Mouse (Mus musculus) CH12.LX (cell line): ENCODE results near the gene Axdnd1. TPM values are rescaled to one million over a fixed set of nuclear protein-coding genes. Genes with fewer than 3 reads are reported as not detected.

ENCODE experiments used
- DNase-seq: peaks from one replicate; pipeline ENCODE4 v3.0.0-alpha.2; 2013; ENCODE audit errors: extremely low read depth
- H3K27ac ChIP-seq: 2 replicates; pipeline ENCODE4 v1.5.1; 2012; ENCODE audit warnings: low read depth, mild to moderate bottlenecking, control low read depth, moderate library complexity; ENCODE audit not compliant: insufficient read depth
- H3K27me3 ChIP-seq: replicated peaks from 2 replicates; pipeline ENCODE3; 2012; ENCODE audit warnings: inconsistent platforms
- H3K36me3 ChIP-seq, 2 experiments: replicated peaks in 1 of 2; 2 replicates each; pipeline versions ENCODE3 to v1.6.1; 2012; ENCODE audit warnings: inconsistent platforms in 1 of 2, low read length in 1 of 2, mild to moderate bottlenecking in 1 of 2, mixed read lengths in 1 of 2, moderate library complexity in 1 of 2; ENCODE audit not compliant: control insufficient read depth in 1 of 2, insufficient read depth in 1 of 2
- H3K4me1 ChIP-seq, 2 experiments: 2 replicates each; pipeline ENCODE4 v1.6.1; 2012; ENCODE audit warnings: inconsistent platforms in 1 of 2, moderate library complexity in 1 of 2; ENCODE audit not compliant: insufficient read depth in 2 of 2, control insufficient read depth in 1 of 2
- H3K4me2 ChIP-seq: 2 replicates; pipeline ENCODE4 v1.6.1; 2012; ENCODE audit warnings: low read depth, mild to moderate bottlenecking, control low read depth; ENCODE audit not compliant: poor library complexity, insufficient read depth, severe bottlenecking
- H3K4me3 ChIP-seq, 3 experiments: fragments of 150-350 bp in 1 of 3; sonication (generic) in 1 of 3; replicated peaks in 1 of 3; 2 replicates each; pipeline versions ENCODE3 to v1.5.1; 2011 to 2012; ENCODE audit warnings: low read depth in 2 of 3, low read length in 2 of 3, mild to moderate bottlenecking in 2 of 3, moderate library complexity in 2 of 3, control low read depth in 1 of 3, improper control_type of control experiment in 1 of 3, inconsistent platforms in 1 of 3, mixed read lengths in 1 of 3; ENCODE audit not compliant: poor library complexity in 1 of 3
- H3K79me2 ChIP-seq: replicated peaks from 2 replicates; pipeline ENCODE4 v1.6.1; 2012; ENCODE audit warnings: mild to moderate bottlenecking, moderate library complexity; ENCODE audit not compliant: control insufficient read depth, poor library complexity, insufficient read depth, severe bottlenecking; ENCODE audit errors: extremely low read depth
- H3K9ac ChIP-seq: 2 replicates; pipeline ENCODE4 v1.6.1; 2012; ENCODE audit warnings: low read depth, mild to moderate bottlenecking, control low read depth, moderate library complexity; ENCODE audit not compliant: insufficient read depth
- H3K9me3 ChIP-seq: replicated peaks from 2 replicates; pipeline ENCODE3; 2012; ENCODE audit warnings: low read length, inconsistent platforms, mixed read lengths
- CHD1 ChIP-seq: IDR thresholded peaks from 2 replicates; pipeline ENCODE4 v1.6.1; 2012; ENCODE audit warnings: low read depth, low read length, improper control_type of control experiment, inconsistent platforms
- CHD2 ChIP-seq: IDR thresholded peaks from 2 replicates; pipeline ENCODE4 v1.6.1; 2011; ENCODE audit warnings: low read length, improper control_type of control experiment
- CTCF ChIP-seq, 2 experiments: IDR thresholded peaks in 1 of 2; conservative IDR thresholded peaks in 1 of 2; 2 replicates each; pipeline ENCODE4 v1.5.1; 2011 to 2012; ENCODE audit warnings: low read depth in 2 of 2, low read length in 2 of 2, improper control_type of control experiment in 1 of 2, inconsistent platforms in 1 of 2, mild to moderate bottlenecking in 1 of 2, moderate library complexity in 1 of 2
- E2F4 ChIP-seq: IDR thresholded peaks from 2 replicates; pipeline ENCODE4 v1.6.1; 2011; ENCODE audit warnings: low read depth, low read length, improper control_type of control experiment; ENCODE audit not compliant: insufficient replicate concordance
- EP300 ChIP-seq: IDR thresholded peaks from 2 replicates; pipeline ENCODE4 v1.6.1; 2011; ENCODE audit warnings: low read length, improper control_type of control experiment
- ETS1 ChIP-seq: conservative IDR thresholded peaks from 2 replicates; pipeline ENCODE4 v1.6.1; 2012; ENCODE audit warnings: low read depth, mild to moderate bottlenecking, inconsistent platforms, low read length, improper control_type of control experiment, moderate library complexity
- IRF4 ChIP-seq: IDR thresholded peaks from 2 replicates; pipeline ENCODE4 v1.6.1; 2014; ENCODE audit warnings: low read depth, mild to moderate bottlenecking, inconsistent platforms, low read length, improper control_type of control experiment
- JUN ChIP-seq: IDR thresholded peaks from 2 replicates; pipeline ENCODE4 v1.6.1; 2011; ENCODE audit warnings: low read depth, mild to moderate bottlenecking, low read length, improper control_type of control experiment, moderate library complexity; ENCODE audit not compliant: insufficient read depth
- JUND ChIP-seq: conservative IDR thresholded peaks from 2 replicates; pipeline ENCODE4 v1.6.1; 2011; ENCODE audit warnings: low read depth, low read length, improper control_type of control experiment
- MAFK ChIP-seq: IDR thresholded peaks from 2 replicates; pipeline ENCODE4 v1.6.1; 2011; ENCODE audit warnings: low read length, improper control_type of control experiment; ENCODE audit not compliant: insufficient replicate concordance
- MAX ChIP-seq: IDR thresholded peaks from 2 replicates; pipeline ENCODE4 v1.6.1; 2011; ENCODE audit warnings: low read length, improper control_type of control experiment
- MEF2A ChIP-seq: IDR thresholded peaks from 2 replicates; pipeline ENCODE4 v1.6.1; 2014; ENCODE audit warnings: low read depth, mild to moderate bottlenecking, inconsistent platforms, low read length, improper control_type of control experiment, borderline replicate concordance
- MXI1 ChIP-seq: IDR thresholded peaks from 2 replicates; pipeline ENCODE4 v1.6.1; 2011; ENCODE audit warnings: mild to moderate bottlenecking, low read depth, low read length, improper control_type of control experiment
- MYC ChIP-seq: IDR thresholded peaks from 2 replicates; pipeline ENCODE4 v1.6.1; 2011; ENCODE audit warnings: low read depth, mild to moderate bottlenecking, improper control_type of control experiment, low read length
- NELFE ChIP-seq: IDR thresholded peaks from 2 replicates; pipeline ENCODE4 v1.6.1; 2011; ENCODE audit warnings: low read depth, low read length, improper control_type of control experiment
- NRF1 ChIP-seq: IDR thresholded peaks from 2 replicates; pipeline ENCODE4 v1.6.1; 2014; ENCODE audit warnings: low read depth, mild to moderate bottlenecking, inconsistent platforms, low read length, improper control_type of control experiment, moderate library complexity
- PAX5 ChIP-seq: IDR thresholded peaks from 2 replicates; pipeline ENCODE4 v1.6.1; 2012; ENCODE audit warnings: low read length, inconsistent platforms, mixed read lengths
- POLR2AphosphoS2 ChIP-seq: IDR thresholded peaks from 2 replicates; pipeline ENCODE4 v1.6.1; 2011; ENCODE audit warnings: low read depth, low read length, improper control_type of control experiment
- RAD21 ChIP-seq: IDR thresholded peaks from 2 replicates; pipeline ENCODE4 v1.6.1; 2011; ENCODE audit warnings: low read depth, mild to moderate bottlenecking, low read length, improper control_type of control experiment, moderate library complexity
- RCOR1 ChIP-seq: conservative IDR thresholded peaks from 2 replicates; pipeline ENCODE4 v1.6.1; 2012; ENCODE audit warnings: low read depth, mild to moderate bottlenecking, inconsistent platforms, low read length, improper control_type of control experiment
- SIN3A ChIP-seq: IDR thresholded peaks from 2 replicates; pipeline ENCODE4 v1.6.1; 2012; ENCODE audit warnings: low read length, improper control_type of control experiment, inconsistent platforms
- ZNF384 ChIP-seq: IDR thresholded peaks from 2 replicates; pipeline ENCODE4 v1.6.1; 2012; ENCODE audit warnings: low read depth, low read length, improper control_type of control experiment, inconsistent platforms
- dilution Hi-C: fragments of 300-500 bp; cut with MboI; formaldehyde crosslinking; loops from 2 replicates; pipeline ENCODE4 v1.14.3; 2020; ENCODE audit warnings: low sequenced_read_pairs; ENCODE audit not compliant: extremely low pct_unique_long_range_greater_than_20kb, extremely low pct_ligation_motif_present
- in situ Hi-C: fragments of 300-500 bp; cut with MboI; formaldehyde crosslinking; loops from 3 replicates; pipeline ENCODE4 v1.14.3; 2019; ENCODE audit warnings: low sequenced_read_pairs, low pct_ligation_motif_present, low pct_unique_long_range_greater_than_20kb, mixed read lengths
- polyA plus RNA-seq: library from polyadenylated mRNA; unstranded; fragments of >175 nt; gene quantifications from 2 replicates; pipeline ENCODE4 v1.2.1, GENCODE M21; 2012; ENCODE audit warnings: low read depth; ENCODE audit not compliant: insufficient read length
- total RNA-seq, 2 experiments: library from RNA; depleted of rRNA; stranded (reverse); fragments of 300-350 nt in 1 of 2; fragments of >200 nt in 1 of 2; gene quantifications; 2 replicates each; pipeline ENCODE4 v1.2.3; 2012 to 2014

The Axdnd1 gene
- total and polyA plus RNA-seq, 3 experiments = not detected

GRCm38 (mm10) chr1:156433497-156433896 lies 12.5 kb upstream of the Axdnd1 start:
- no peak for DNase-seq
- H3K27me3 ChIP-seq = no peaks in the 10 kb centered on the region
- TF ChIP-seq MAX (no peak), SIN3A (no peak), MYC (no peak), MXI1 (no peak), E2F4 (no peak), CHD1 (no peak), NRF1 (no peak), ETS1 (no peak), MAFK (no peak), RCOR1 (no peak), NELFE (no peak), RAD21 (no peak), POLR2AphosphoS2 (no peak), IRF4 (no peak), CHD2 (no peak)
- no peak overlapping the region for H3K9ac ChIP-seq
- dilution Hi-C loops (no loop called here), in situ Hi-C loops (no loop called here)
- H3K36me3 ChIP-seq = peaks cover 2 to 39% of the 10 kb centered on the region in 2 experiments
- H3K79me2 ChIP-seq = no peaks in the 10 kb centered on the region
- no peak overlapping the region for H3K27ac ChIP-seq
- no peaks in the 10 kb centered on the region for H3K9me3 ChIP-seq
- peaks cover 9 to 21% of the 10 kb centered on the region in 2 experiments for H3K4me1 ChIP-seq
- no peak overlapping the region for H3K4me2 ChIP-seq
- no peak overlapping the region for H3K4me3 ChIP-seq

DNA sequence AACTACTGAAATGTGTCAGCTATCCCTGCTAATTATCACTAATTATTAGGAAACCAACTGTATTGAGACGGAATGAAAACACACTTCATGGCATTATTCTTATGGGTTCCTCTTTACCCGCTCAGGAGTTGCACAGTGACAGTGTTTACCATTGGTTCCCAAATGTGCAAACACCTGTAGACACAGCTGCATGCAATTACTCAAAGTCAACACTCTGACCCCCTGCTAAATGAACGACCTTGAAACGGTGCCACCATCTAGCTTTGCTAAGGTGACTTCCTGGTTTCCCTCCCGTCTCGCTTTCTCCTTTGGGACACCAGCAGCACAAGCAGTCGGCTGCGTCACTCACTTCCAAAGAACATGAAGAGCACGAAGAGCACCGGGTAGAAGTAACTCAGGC lies 11.5 kb upstream of the Axdnd1 start:
- dilution Hi-C loops = no loop called here
- peaks cover 2 to 39% of the 10 kb centered on the region in 2 experiments for H3K36me3 ChIP-seq

More for the DNA sequence above, 11.5 kb upstream of the Axdnd1 start:
- H3K4me2 ChIP-seq = no peak overlapping the region
- TF ChIP-seq E2F4 = no peak
- TF ChIP-seq ZNF384 = no peak
- TF ChIP-seq JUN = no peak
- TF ChIP-seq PAX5 = no peak
- no peak for TF ChIP-seq RCOR1
- no peak for TF ChIP-seq CTCF (conservative IDR thresholded peaks at IDR 0.05 in 1 of 2, IDR thresholded peaks at IDR 0.05 in 1 of 2; ENCODE audit: low read depth in 2 of 2, low read length in 2 of 2)
- no peak for TF ChIP-seq NRF1
- no peak for TF ChIP-seq JUND
- TF ChIP-seq IRF4 = no peak
- no peak for TF ChIP-seq MEF2A
- TF ChIP-seq EP300 = no peak
- TF ChIP-seq MAFK = no peak
- TF ChIP-seq, all 38 proteins: peak for 0
- H3K27me3 ChIP-seq = no peaks in the 10 kb centered on the region
- no peak overlapping the region for H3K4me3 ChIP-seq
- no peaks in the 10 kb centered on the region for H3K79me2 ChIP-seq
- peaks cover 4 to 11% of the 10 kb centered on the region in 2 experiments for H3K4me1 ChIP-seq
- H3K27ac ChIP-seq = no peak overlapping the region
- no peaks in the 10 kb centered on the region for H3K9me3 ChIP-seq
- no peak overlapping the region for H3K9ac ChIP-seq
- in situ Hi-C loops = no loop called here
- DNase-seq = no peak
